Mouse (Mus musculus) thymus, adult 2 months (tissue): ENCODE results near the gene Aff1. TPM values are rescaled to one million over a fixed set of nuclear protein-coding genes. Genes with fewer than 3 reads are reported as not detected.
A peak's percentile ranks its signal among the peaks of the same experiment; 100 is the strongest.

Source experiments
- DNase-seq: peaks from one replicate; pipeline ENCODE4 v3.0.0; 2021
- H3K27ac ChIP-seq: fragments of 200-500 bp; 2 replicates; pipeline ENCODE4 v1.5.1; 2012; ENCODE audit warnings: low read length, control low read depth; ENCODE audit not compliant: control insufficient read depth, insufficient read depth
- H3K27me3 ChIP-seq: fragments of 200-500 bp; 2 replicates; pipeline ENCODE4 v1.6.1; 2012; ENCODE audit warnings: mild to moderate bottlenecking, low read length, moderate library complexity, mixed read lengths; ENCODE audit not compliant: control insufficient read depth, insufficient read depth
- H3K36me3 ChIP-seq: fragments of 200-500 bp; 2 replicates; pipeline ENCODE4 v1.6.1; 2012; ENCODE audit warnings: mild to moderate bottlenecking, low read length, moderate library complexity; ENCODE audit not compliant: control insufficient read depth, insufficient read depth
- H3K4me1 ChIP-seq: fragments of 200-500 bp; replicated peaks from 2 replicates; pipeline ENCODE4 v1.6.1; 2012; ENCODE audit warnings: low read length; ENCODE audit not compliant: control insufficient read depth, insufficient read depth
- H3K4me3 ChIP-seq: fragments of 200-500 bp; 2 replicates; pipeline ENCODE4 v1.5.1; 2012; ENCODE audit warnings: mild to moderate bottlenecking, low read length, control low read depth, moderate library complexity; ENCODE audit not compliant: control insufficient read depth, insufficient read depth
- CTCF ChIP-seq: fragments of 200-500 bp; IDR thresholded peaks from 2 replicates; pipeline ENCODE4 v1.5.1; 2012; ENCODE audit warnings: mild to moderate bottlenecking, control low read depth, low read length, moderate library complexity, borderline replicate concordance; ENCODE audit not compliant: control insufficient read depth, poor library complexity, insufficient read depth; ENCODE audit errors: extremely low read depth
- POLR2A ChIP-seq: fragments of 200-500 bp; IDR thresholded peaks from 2 replicates; pipeline ENCODE4 v1.6.1; 2012; ENCODE audit warnings: mild to moderate bottlenecking, low read length, control low read depth, moderate library complexity; ENCODE audit not compliant: control insufficient read depth, poor library complexity, insufficient read depth; ENCODE audit errors: extremely low read depth
- WGBS: fragments of 180-500 bp; shearing (Covaris S2); methylation state at CpG from one replicate; pipeline ENCODE4 v1.1.7; 2018; 5-methylcytosine and 5-hydroxymethylcytosine counted together
- polyA plus RNA-seq: library from polyadenylated mRNA; depleted of rRNA; stranded (reverse); fragments of >200 nt; gene quantifications from 2 replicates; pipeline ENCODE4 v1.2.3, GENCODE M21; 2012

The Aff1 gene
- polyA plus RNA-seq, 1 experiment = 49.1 TPM

GRCm38 (mm10) chr5:103854041-103854806 is 162.1 kb downstream of the Aff1 start:
- Histone ChIP-seq H3K36me3 (peaks cover 48% of the 10 kb centered on the region), H3K4me3 (no peak overlapping the region), H3K27me3 (no peaks in the 10 kb centered on the region), H3K4me1 (no peaks in the 10 kb centered on the region; the same call in 1 of the 2 replicates), H3K27ac (no peak overlapping the region)
- no peak for DNase-seq
- no peak for TF ChIP-seq CTCF
- TF ChIP-seq POLR2A = no peak
- 76% methylated on average over 17 of the region's 17 CpGs for WGBS

- 96% methylated on average over 5 of the region's 5 CpGs for WGBS
- no peak for TF ChIP-seq POLR2A
- no peak for TF ChIP-seq CTCF
- H3K4me3 ChIP-seq = no peak overlapping the region
- no peaks in the 10 kb centered on the region for H3K27me3 ChIP-seq
- no peak for DNase-seq
- peaks cover 42% of the 10 kb centered on the region for H3K36me3 ChIP-seq
- H3K27ac ChIP-seq = no peak overlapping the region
- no peaks in the 10 kb centered on the region; the same call in 1 of the 2 replicates for H3K4me1 ChIP-seq
These were observed 162.6 kb downstream of the Aff1 start for GRCm38 (mm10) chr5:103854807-103855194.

- Histone ChIP-seq H3K27ac (no peak overlapping the region), H3K4me1 (no peaks in the 10 kb centered on the region; the same call in 1 of the 2 replicates), H3K27me3 (no peaks in the 10 kb centered on the region), H3K4me3 (no peak overlapping the region), H3K36me3 (peaks cover 34% of the 10 kb centered on the region)
- WGBS = 94% methylated on average over 14 of the region's 14 CpGs
- no peak for DNase-seq
- TF ChIP-seq POLR2A (no peak), CTCF (no peak)
These were observed 163.5 kb downstream of the Aff1 start for GRCm38 (mm10) chr5:103855483-103856211.

- peaks cover 26% of the 10 kb centered on the region for H3K36me3 ChIP-seq
- DNase-seq = peak; percentile 23
- WGBS = 77% methylated on average over 5 of the region's 5 CpGs
- H3K4me3 ChIP-seq = no peak overlapping the region
- H3K27ac ChIP-seq = no peak overlapping the region
- H3K4me1 ChIP-seq = no peaks in the 10 kb centered on the region; the same call in 1 of the 2 replicates
- no peaks in the 10 kb centered on the region for H3K27me3 ChIP-seq
- no peak for TF ChIP-seq CTCF
- no peak for TF ChIP-seq POLR2A
These were observed 164.3 kb downstream of the Aff1 start for GRCm38 (mm10) chr5:103856286-103857009.

- no peaks in the 10 kb centered on the region for H3K27me3 ChIP-seq
- 92% methylated on average over 2 of the region's 2 CpGs for WGBS
These were observed 165.0 kb downstream of the Aff1 start for GRCm38 (mm10) chr5:103857151-103857550.

GRCm38 (mm10) chr5:103860622-103861021 is 168.4 kb downstream of the Aff1 start:
- WGBS = 96% methylated on average over 11 of the region's 11 CpGs
- H3K4me3 ChIP-seq = no peak overlapping the region
- H3K27ac ChIP-seq = no peak overlapping the region
- no peaks in the 10 kb centered on the region for H3K36me3 ChIP-seq
- H3K4me1 ChIP-seq = no peaks in the 10 kb centered on the region
- no peaks in the 10 kb centered on the region for H3K27me3 ChIP-seq
- no peak for DNase-seq
- TF ChIP-seq CTCF (no peak), POLR2A (no peak)

More at GRCm38 (mm10) chr5:103857151-103857550, 165.0 kb downstream of the Aff1 start:
- Histone ChIP-seq H3K36me3 (peaks cover 19% of the 10 kb centered on the region), H3K4me1 (no peaks in the 10 kb centered on the region; the same call in 1 of the 2 replicates), H3K4me3 (no peak overlapping the region), H3K27ac (no peak overlapping the region)
- no peak for DNase-seq
- TF ChIP-seq CTCF = no peak
- no peak for TF ChIP-seq POLR2A
